Mouse (Mus musculus) bone marrow macrophage, adult 2 months (primary cell): ENCODE data around the gene Macrod2. TPM values are rescaled to one million over a fixed set of nuclear protein-coding genes. Genes with fewer than 3 reads are reported as not detected.
A peak's percentile ranks its signal among the peaks of the same experiment; 100 is the strongest.

ENCODE experiments used
- H3K27ac ChIP-seq: 2 replicates; pipeline ENCODE4 v1.5.1; 2012; ENCODE audit warnings: low read depth, low read length; ENCODE audit not compliant: insufficient read depth
- H3K4me1 ChIP-seq: 2 replicates; pipeline ENCODE4 v1.6.1; 2012; ENCODE audit warnings: low read length; ENCODE audit not compliant: control insufficient read depth, insufficient read depth
- H3K4me3 ChIP-seq: 2 replicates; pipeline ENCODE4 v1.5.1; 2012; ENCODE audit warnings: mild to moderate bottlenecking, low read length, moderate library complexity; ENCODE audit not compliant: insufficient read depth
- CTCF ChIP-seq: IDR thresholded peaks from 2 replicates; pipeline ENCODE4 v1.5.1; 2012; ENCODE audit warnings: low read depth, mild to moderate bottlenecking, low read length, moderate library complexity
- POLR2A ChIP-seq: IDR thresholded peaks from 2 replicates; pipeline ENCODE4 v1.6.1; 2012; ENCODE audit warnings: mild to moderate bottlenecking, low read depth, low read length, borderline replicate concordance
- polyA plus RNA-seq: library from polyadenylated mRNA; stranded (reverse); fragments of >200 nt; gene quantifications from 2 replicates; pipeline ENCODE4 v1.2.4, GENCODE M21; 2012; ENCODE audit not compliant: missing spikeins, insufficient read depth, insufficient read length

Gene Macrod2
- polyA plus RNA-seq, 1 experiment: 3.0 TPM

- Histone ChIP-seq H3K4me3 (no peak overlapping the region), H3K4me1 (no peaks in the 10 kb centered on the region), H3K27ac (no peak overlapping the region)
- TF ChIP-seq POLR2A: no peak
- TF ChIP-seq CTCF: no peak
These were observed 269.3 kb downstream of the Macrod2 start for GRCm38 (mm10) chr2:140664381-140664780.

- no peak for TF ChIP-seq POLR2A
- TF ChIP-seq CTCF: no peak
- H3K4me1 ChIP-seq: no peaks in the 10 kb centered on the region
- H3K27ac ChIP-seq: no peak overlapping the region
- H3K4me3 ChIP-seq: no peak overlapping the region
These were observed 271.7 kb downstream of the Macrod2 start for GRCm38 (mm10) chr2:140666846-140667245.

- Histone ChIP-seq H3K4me1 (no peaks in the 10 kb centered on the region), H3K27ac (no peak overlapping the region), H3K4me3 (no peak overlapping the region)
- TF ChIP-seq POLR2A: no peak
- TF ChIP-seq CTCF: no peak
These were observed 272.3 kb downstream of the Macrod2 start for GRCm38 (mm10) chr2:140667261-140668047.

GRCm38 (mm10) chr2:140668311-140668710 is 273.2 kb downstream of the Macrod2 start:
- Histone ChIP-seq H3K4me3 (no peak overlapping the region), H3K4me1 (no peaks in the 10 kb centered on the region), H3K27ac (no peak overlapping the region)
- no peak for TF ChIP-seq POLR2A
- no peak for TF ChIP-seq CTCF

GRCm38 (mm10) chr2:140669081-140669480 is 274.0 kb downstream of the Macrod2 start:
- no peak for TF ChIP-seq CTCF
- TF ChIP-seq POLR2A: no peak
- no peak overlapping the region for H3K4me3 ChIP-seq

GRCm38 (mm10) chr2:140669786-140670185 is 274.7 kb downstream of the Macrod2 start:
- no peak for TF ChIP-seq CTCF
- TF ChIP-seq POLR2A: no peak
- H3K27ac ChIP-seq: no peak overlapping the region
- H3K4me3 ChIP-seq: no peak overlapping the region
- no peaks in the 10 kb centered on the region for H3K4me1 ChIP-seq

More at GRCm38 (mm10) chr2:140669081-140669480, 274.0 kb downstream of the Macrod2 start:
- Histone ChIP-seq H3K27ac (no peak overlapping the region), H3K4me1 (no peaks in the 10 kb centered on the region)

- Histone ChIP-seq H3K27ac (no peak overlapping the region), H3K4me1 (no peaks in the 10 kb centered on the region), H3K4me3 (peak overlapping the region; percentile 53)
- TF ChIP-seq POLR2A: no peak
- TF ChIP-seq CTCF: no peak; the same call in 1 of the 2 replicates
These were observed 275.3 kb downstream of the Macrod2 start for GRCm38 (mm10) chr2:140670457-140670856.

- no peaks in the 10 kb centered on the region for H3K4me1 ChIP-seq
- TF ChIP-seq CTCF (peak; percentile 49), POLR2A (no peak)
- H3K27ac ChIP-seq: no peak within 1 kb of the TSS
- peak within 1 kb of the TSS; percentile 53 for H3K4me3 ChIP-seq
These were observed 276.0 kb downstream of the Macrod2 start, which contains the start of gene Flrt3 for GRCm38 (mm10) chr2:140670963-140671702. Gene Flrt3, minus strand, starts transcription at chr2:140671469.

- Histone ChIP-seq H3K27ac (no peak overlapping the region), H3K4me3 (no peak overlapping the region), H3K4me1 (no peaks in the 10 kb centered on the region)
- no peak for TF ChIP-seq POLR2A
These were observed 278.4 kb downstream of the Macrod2 start for GRCm38 (mm10) chr2:140673466-140673865.

GRCm38 (mm10) chr2:140676728-140677127 is 281.6 kb downstream of the Macrod2 start:
- TF ChIP-seq POLR2A (no peak), CTCF (no peak)
- Histone ChIP-seq H3K4me1 (no peaks in the 10 kb centered on the region), H3K4me3 (no peak overlapping the region), H3K27ac (no peak overlapping the region)
